Mouse (Mus musculus) pancreas, adult 10 weeks (tissue): Measurements from ENCODE around the gene Zfx. TPM values are rescaled to one million over a fixed set of nuclear protein-coding genes. Genes with fewer than 3 reads are reported as not detected.

ENCODE experiments used
- polyA plus RNA-seq: library from polyadenylated mRNA; stranded (reverse); fragments of 350-450 nt; fragmentation: Illumina TruSeq; extraction: RNeasy Lipid Tissue Mini Kit (QIAGEN cat#74804); gene quantifications from one replicate; pipeline ENCODE4 v1.2.3, GENCODE M21; 2015; ENCODE audit warnings: low read depth, low replicate concordance; ENCODE audit not compliant: insufficient read depth

Gene Zfx
- 2.7 TPM for polyA plus RNA-seq

GRCm38 (mm10) chrX:94123059-94123839 is at the start of gene Zfx:
TSS of gene Zfx (minus strand) at chrX:94123702.

Other genes starting within 250 kb of the Zfx start
- gene AU015836, start 155.0 kb downstream of the Zfx start, polyA plus RNA-seq: not detected
- gene Eif2s3x, start 89.2 kb upstream of the Zfx start, polyA plus RNA-seq: 18.6 TPM
- 1.6 TPM for gene Klhl15, start 110.9 kb upstream of the Zfx start, polyA plus RNA-seq
- gene Fam90a1b, start 243.1 kb upstream of the Zfx start, polyA plus RNA-seq: not detected
- gene Apoo, start 243.4 kb upstream of the Zfx start, polyA plus RNA-seq: 8.8 TPM